11 mouse cellular contexts compared by ENCODE assay signal in genomic region chr19:36002476-36003445, GRCm38 (mm10). TPM values are rescaled to one million over a fixed set of nuclear protein-coding genes. Genes with fewer than 3 reads are reported as not detected.
DNase-seq lines count a peak whose midpoint lies in the region; ATAC-seq and TF ChIP-seq lines count a peak whose summit lies in the region.
"Had no signal": no experiment of that assay in that cellular context is flagged by ENCODE, and none has a peak within 500 bp of the region (broad histone marks: within the 10 kb centered on the region; RNA-seq: fewer than 3 reads in every experiment).

No protein-coding gene starts in this region.

- H3K4me2 ChIP-seq in hindbrain, embryonic 11.5 days (replicated peaks; ENCODE audit: low read depth, low read length) = no peak overlapping the region; the same call in 1 of the 2 replicates
- peak overlapping the region; percentile 24 for H3K4me2 ChIP-seq in neural tube, embryonic 12.5 days (replicated peaks)
- no peak overlapping the region for H3K4me2 ChIP-seq in liver, postnatal 0 days (ENCODE audit: low read depth, low read length)
- no peak overlapping the region for H3K4me2 ChIP-seq in kidney, embryonic 16.5 days (replicated peaks; ENCODE audit: low read depth, low read length)

- ATAC-seq in hindbrain, embryonic 11.5 days (ENCODE audit: low FRiP score) = peak; percentile 67
- ATAC-seq in neural tube, embryonic 12.5 days (ENCODE audit: low FRiP score, low read depth) = peak; percentile 64
- no peak for ATAC-seq in liver, postnatal 0 days
- ATAC-seq in kidney, embryonic 16.5 days (ENCODE audit: low FRiP score, low TSS enrichment) = no peak

- TF ChIP-seq CTCF in left cerebral cortex, adult 2 months (IDR thresholded peaks at IDR 0.05) = no peak
- no peak for TF ChIP-seq CTCF in liver, postnatal 0 days (IDR thresholded peaks at IDR 0.05; ENCODE audit: low read depth)

- intact Hi-C loops in left cerebral cortex, adult 2 months (cut with DNase I) = no loop called here

- no peaks in the 10 kb centered on the region for H3K27me3 ChIP-seq in hindbrain, embryonic 11.5 days (ENCODE audit: control insufficient read depth, insufficient read depth, low read length)
- no peaks in the 10 kb centered on the region for H3K27me3 ChIP-seq in neural tube, embryonic 12.5 days (replicated peaks)
- H3K27me3 ChIP-seq in liver, postnatal 0 days (ENCODE audit: insufficient read depth, low read length) = no peaks in the 10 kb centered on the region
- no peaks in the 10 kb centered on the region for H3K27me3 ChIP-seq in kidney, embryonic 16.5 days (ENCODE audit: insufficient read depth, low read length)

- H3K9me3 ChIP-seq in hindbrain, embryonic 11.5 days (ENCODE audit: control insufficient read depth, low read length) = no peaks in the 10 kb centered on the region
- no peaks in the 10 kb centered on the region for H3K9me3 ChIP-seq in neural tube, embryonic 12.5 days
- H3K9me3 ChIP-seq in liver, postnatal 0 days (ENCODE audit: low read length) = no peaks in the 10 kb centered on the region
- H3K9me3 ChIP-seq in kidney, embryonic 16.5 days (ENCODE audit: low read length) = no peaks in the 10 kb centered on the region

- peak; percentile 20 to 21 for DNase-seq in left cerebral cortex, adult 2 months (ENCODE audit: extremely low spot score in 1 of 2, low spot score in 2 of 2)
- no peak for DNase-seq in left cerebral cortex, adult 11 months (ENCODE audit: low spot score)
- peak; percentile 31 for DNase-seq in hindbrain, embryonic 11.5 days (ENCODE audit: low spot score)
- peak; percentile 28 to 37 for DNase-seq in layer of hippocampus, postnatal 36 days
- DNase-seq in liver, postnatal 0 days = no peak
- DNase-seq in lung, postnatal 4 days = no peak
- DNase-seq: gastrocnemius, postnatal 36 days; kidney, postnatal 14 days; lung, postnatal 14 days had no signal

- no peak overlapping the region for H3K9ac ChIP-seq in hindbrain, embryonic 11.5 days (ENCODE audit: low read depth, low read length)
- no peak overlapping the region for H3K9ac ChIP-seq in neural tube, embryonic 12.5 days
- no peak overlapping the region for H3K9ac ChIP-seq in liver, postnatal 0 days (replicated peaks)
- H3K9ac ChIP-seq in kidney, embryonic 16.5 days (replicated peaks; ENCODE audit: low read length) = no peak overlapping the region

- WGBS in hindbrain, embryonic 11.5 days = 38% methylated on average over 17 of the region's 17 CpGs
- WGBS in neural tube, embryonic 12.5 days = 29% methylated on average over 17 of the region's 17 CpGs
- 63% methylated on average over 17 of the region's 17 CpGs for WGBS in liver, postnatal 0 days (ENCODE audit: insufficient replicate concordance)
- 59% methylated on average over 17 of the region's 17 CpGs for WGBS in kidney, embryonic 16.5 days

- H3K4me1 ChIP-seq in hindbrain, embryonic 11.5 days (replicated peaks; ENCODE audit: control insufficient read depth, insufficient read depth, low read length) = no peaks in the 10 kb centered on the region
- peaks cover 10% of the 10 kb centered on the region; the same call in 1 of the 2 replicates for H3K4me1 ChIP-seq in neural tube, embryonic 12.5 days
- no peaks in the 10 kb centered on the region for H3K4me1 ChIP-seq in liver, postnatal 0 days (ENCODE audit: insufficient read depth)
- no peaks in the 10 kb centered on the region for H3K4me1 ChIP-seq in kidney, embryonic 16.5 days (ENCODE audit: insufficient read depth, low read length)

- no peak for TF ChIP-seq EP300 in liver, postnatal 0 days (IDR thresholded peaks at IDR 0.05; ENCODE audit: low read depth)

- H3K4me3 ChIP-seq in left cerebral cortex, adult 2 months = no peak overlapping the region
- H3K4me3 ChIP-seq in hindbrain, embryonic 11.5 days (ENCODE audit: low read depth, low read length) = no peak overlapping the region
- H3K4me3 ChIP-seq in neural tube, embryonic 12.5 days = no peak overlapping the region
- no peak overlapping the region for H3K4me3 ChIP-seq in liver, postnatal 0 days (ENCODE audit: low read depth, low read length)
- no peak overlapping the region for H3K4me3 ChIP-seq in kidney, embryonic 16.5 days (ENCODE audit: low read length)

- no peaks in the 10 kb centered on the region for H3K36me3 ChIP-seq in hindbrain, embryonic 11.5 days (ENCODE audit: control insufficient read depth, insufficient read depth, low read length)
- no peaks in the 10 kb centered on the region for H3K36me3 ChIP-seq in neural tube, embryonic 12.5 days
- no peaks in the 10 kb centered on the region for H3K36me3 ChIP-seq in liver, postnatal 0 days (replicated peaks; ENCODE audit: insufficient read depth, low read length)
- no peaks in the 10 kb centered on the region for H3K36me3 ChIP-seq in kidney, embryonic 16.5 days (ENCODE audit: insufficient read depth, low read length)

- H3K27ac ChIP-seq in left cerebral cortex, adult 2 months = peak overlapping the region; percentile 26; the same call in 1 of the 2 replicates
- peak overlapping the region; percentile 63; the same call in 1 of the 2 replicates for H3K27ac ChIP-seq in hindbrain, embryonic 11.5 days (ENCODE audit: low read depth, low read length)
- H3K27ac ChIP-seq in neural tube, embryonic 12.5 days = no peak overlapping the region
- H3K27ac ChIP-seq in liver, postnatal 0 days (ENCODE audit: low read depth) = no peak overlapping the region
- H3K27ac ChIP-seq in kidney, embryonic 16.5 days (ENCODE audit: low read length) = no peak overlapping the region

RNA-seq across cellular contexts. Expression of gene Htr7, which starts 54.5 kb away (rescaled TPM):
- 10 to 100 TPM; 13.0 to 13.5 TPM for total RNA-seq in left cerebral cortex, adult 2 months (2021)
- polyA plus RNA-seq in hindbrain, embryonic 11.5 days (2014; fragmentation: Nextera tagmentation; extraction: Ambion mirVana) = 0.32 and 0.99 TPM in 2 replicates
- 1 to 10 TPM; 8.3 to 8.5 TPM for total RNA-seq in layer of hippocampus, postnatal 36 days (2021)
- 3.2 and 3.4 TPM in 2 replicates for polyA plus RNA-seq in neural tube, embryonic 12.5 days (2016; fragmentation: Nextera tagmentation; extraction: Ambion mirVana)
- polyA plus RNA-seq in liver, postnatal 0 days (2015; fragmentation: Nextera tagmentation; extraction: Ambion mirVana) = 0.06 TPM in 1 of 2 replicates, not detected in the other
- polyA plus RNA-seq in kidney, embryonic 16.5 days (2015; fragmentation: Nextera tagmentation; extraction: Ambion mirVana) = 0.05 and 0.08 TPM in 2 replicates

Comparison
In these comparisons a context has a peak if more than half of its experiments do, and no peak if none do; other contexts are left out.
1. DNase-seq: peak in left cerebral cortex, adult 2 months (2 of 2), hindbrain, embryonic 11.5 days (single experiment) and layer of hippocampus, postnatal 36 days (2 of 2); none in left cerebral cortex, adult 11 months (single experiment), liver, postnatal 0 days (single experiment) and lung, postnatal 4 days (0 of 2).
2. H3K27ac ChIP-seq: peak in left cerebral cortex, adult 2 months (single experiment) and hindbrain, embryonic 11.5 days (single experiment); none in neural tube, embryonic 12.5 days (single experiment), liver, postnatal 0 days (single experiment) and kidney, embryonic 16.5 days (single experiment).
3. ATAC-seq: peak in hindbrain, embryonic 11.5 days (single experiment) and neural tube, embryonic 12.5 days (single experiment); none in liver, postnatal 0 days (single experiment) and kidney, embryonic 16.5 days (single experiment).